Mouse (Mus musculus) CH12.LX (cell line): ENCODE results near the gene Sipa1l3. TPM values are rescaled to one million over a fixed set of nuclear protein-coding genes. Genes with fewer than 3 reads are reported as not detected.

Experiments used
- DNase-seq: peaks from one replicate; pipeline ENCODE4 v3.0.0-alpha.2; 2013; ENCODE audit errors: extremely low read depth
- H3K27ac ChIP-seq: 2 replicates; pipeline ENCODE4 v1.5.1; 2012; ENCODE audit warnings: low read depth, mild to moderate bottlenecking, control low read depth, moderate library complexity; ENCODE audit not compliant: insufficient read depth
- H3K27me3 ChIP-seq: replicated peaks from 2 replicates; pipeline ENCODE3; 2012; ENCODE audit warnings: inconsistent platforms
- H3K36me3 ChIP-seq, 2 experiments: replicated peaks in 1 of 2; 2 replicates each; pipeline versions ENCODE3 to v1.6.1; 2012; ENCODE audit warnings: inconsistent platforms in 1 of 2, low read length in 1 of 2, mild to moderate bottlenecking in 1 of 2, mixed read lengths in 1 of 2, moderate library complexity in 1 of 2; ENCODE audit not compliant: control insufficient read depth in 1 of 2, insufficient read depth in 1 of 2
- H3K4me1 ChIP-seq, 2 experiments: 2 replicates each; pipeline ENCODE4 v1.6.1; 2012; ENCODE audit warnings: inconsistent platforms in 1 of 2, moderate library complexity in 1 of 2; ENCODE audit not compliant: insufficient read depth in 2 of 2, control insufficient read depth in 1 of 2
- H3K4me2 ChIP-seq: 2 replicates; pipeline ENCODE4 v1.6.1; 2012; ENCODE audit warnings: low read depth, mild to moderate bottlenecking, control low read depth; ENCODE audit not compliant: poor library complexity, insufficient read depth, severe bottlenecking
- H3K4me3 ChIP-seq, 3 experiments: fragments of 150-350 bp in 1 of 3; sonication (generic) in 1 of 3; replicated peaks in 1 of 3; 2 replicates each; pipeline versions ENCODE3 to v1.5.1; 2011 to 2012; ENCODE audit warnings: low read depth in 2 of 3, low read length in 2 of 3, mild to moderate bottlenecking in 2 of 3, moderate library complexity in 2 of 3, control low read depth in 1 of 3, improper control_type of control experiment in 1 of 3, inconsistent platforms in 1 of 3, mixed read lengths in 1 of 3; ENCODE audit not compliant: poor library complexity in 1 of 3
- H3K79me2 ChIP-seq: replicated peaks from 2 replicates; pipeline ENCODE4 v1.6.1; 2012; ENCODE audit warnings: mild to moderate bottlenecking, moderate library complexity; ENCODE audit not compliant: control insufficient read depth, poor library complexity, insufficient read depth, severe bottlenecking; ENCODE audit errors: extremely low read depth
- H3K9ac ChIP-seq: 2 replicates; pipeline ENCODE4 v1.6.1; 2012; ENCODE audit warnings: low read depth, mild to moderate bottlenecking, control low read depth, moderate library complexity; ENCODE audit not compliant: insufficient read depth
- H3K9me3 ChIP-seq: replicated peaks from 2 replicates; pipeline ENCODE3; 2012; ENCODE audit warnings: low read length, inconsistent platforms, mixed read lengths
- BHLHE40 ChIP-seq: IDR thresholded peaks from 2 replicates; pipeline ENCODE4 v1.6.1; 2011; ENCODE audit warnings: mild to moderate bottlenecking, low read depth, low read length, improper control_type of control experiment
- CHD1 ChIP-seq: IDR thresholded peaks from 2 replicates; pipeline ENCODE4 v1.6.1; 2012; ENCODE audit warnings: low read depth, low read length, improper control_type of control experiment, inconsistent platforms
- EP300 ChIP-seq: IDR thresholded peaks from 2 replicates; pipeline ENCODE4 v1.6.1; 2011; ENCODE audit warnings: low read length, improper control_type of control experiment
- GABPA ChIP-seq: IDR thresholded peaks from 2 replicates; pipeline ENCODE4 v1.6.1; 2012; ENCODE audit warnings: low read depth, low read length, improper control_type of control experiment, inconsistent platforms; ENCODE audit not compliant: insufficient replicate concordance
- HCFC1 ChIP-seq: IDR thresholded peaks from 2 replicates; pipeline ENCODE4 v1.6.1; 2012; ENCODE audit warnings: low read depth, mild to moderate bottlenecking, inconsistent platforms, low read length, improper control_type of control experiment
- KAT2A ChIP-seq: IDR thresholded peaks from 2 replicates; pipeline ENCODE4 v1.6.1; 2012; ENCODE audit warnings: low read length, improper control_type of control experiment, inconsistent platforms; ENCODE audit not compliant: insufficient replicate concordance
- MAX ChIP-seq: IDR thresholded peaks from 2 replicates; pipeline ENCODE4 v1.6.1; 2011; ENCODE audit warnings: low read length, improper control_type of control experiment
- MXI1 ChIP-seq: IDR thresholded peaks from 2 replicates; pipeline ENCODE4 v1.6.1; 2011; ENCODE audit warnings: mild to moderate bottlenecking, low read depth, low read length, improper control_type of control experiment
- NELFE ChIP-seq: IDR thresholded peaks from 2 replicates; pipeline ENCODE4 v1.6.1; 2011; ENCODE audit warnings: low read depth, low read length, improper control_type of control experiment
- NRF1 ChIP-seq: IDR thresholded peaks from 2 replicates; pipeline ENCODE4 v1.6.1; 2014; ENCODE audit warnings: low read depth, mild to moderate bottlenecking, inconsistent platforms, low read length, improper control_type of control experiment, moderate library complexity
- PAX5 ChIP-seq: IDR thresholded peaks from 2 replicates; pipeline ENCODE4 v1.6.1; 2012; ENCODE audit warnings: low read length, inconsistent platforms, mixed read lengths
- RAD21 ChIP-seq: IDR thresholded peaks from 2 replicates; pipeline ENCODE4 v1.6.1; 2011; ENCODE audit warnings: low read depth, mild to moderate bottlenecking, low read length, improper control_type of control experiment, moderate library complexity
- RCOR1 ChIP-seq: conservative IDR thresholded peaks from 2 replicates; pipeline ENCODE4 v1.6.1; 2012; ENCODE audit warnings: low read depth, mild to moderate bottlenecking, inconsistent platforms, low read length, improper control_type of control experiment
- TBP ChIP-seq: conservative IDR thresholded peaks from 2 replicates; pipeline ENCODE4 v1.6.1; 2011; ENCODE audit warnings: low read depth, low read length, improper control_type of control experiment
- ZKSCAN1 ChIP-seq: IDR thresholded peaks from 2 replicates; pipeline ENCODE4 v1.6.1; 2012; ENCODE audit warnings: low read depth, inconsistent platforms, low read length, improper control_type of control experiment, borderline replicate concordance
- ZMIZ1 ChIP-seq: IDR thresholded peaks from 2 replicates; pipeline ENCODE4 v1.6.1; 2012; ENCODE audit warnings: low read depth, mild to moderate bottlenecking, inconsistent platforms, low read length, improper control_type of control experiment
- ZNF384 ChIP-seq: IDR thresholded peaks from 2 replicates; pipeline ENCODE4 v1.6.1; 2012; ENCODE audit warnings: low read depth, low read length, improper control_type of control experiment, inconsistent platforms
- dilution Hi-C: fragments of 300-500 bp; cut with MboI; formaldehyde crosslinking; loops from 2 replicates; pipeline ENCODE4 v1.14.3; 2020; ENCODE audit warnings: low sequenced_read_pairs; ENCODE audit not compliant: extremely low pct_unique_long_range_greater_than_20kb, extremely low pct_ligation_motif_present
- in situ Hi-C: fragments of 300-500 bp; cut with MboI; formaldehyde crosslinking; loops from 3 replicates; pipeline ENCODE4 v1.14.3; 2019; ENCODE audit warnings: low sequenced_read_pairs, low pct_ligation_motif_present, low pct_unique_long_range_greater_than_20kb, mixed read lengths
- polyA plus RNA-seq: library from polyadenylated mRNA; unstranded; fragments of >175 nt; gene quantifications from 2 replicates; pipeline ENCODE4 v1.2.1, GENCODE M21; 2012; ENCODE audit warnings: low read depth; ENCODE audit not compliant: insufficient read length
- total RNA-seq, 2 experiments: library from RNA; depleted of rRNA; stranded (reverse); fragments of 300-350 nt in 1 of 2; fragments of >200 nt in 1 of 2; gene quantifications; 2 replicates each; pipeline ENCODE4 v1.2.3; 2012 to 2014

Sipa1l3 gene
- total and polyA plus RNA-seq, 3 experiments, result 1.6 to 8.8 (median 5.9) TPM

DNA sequence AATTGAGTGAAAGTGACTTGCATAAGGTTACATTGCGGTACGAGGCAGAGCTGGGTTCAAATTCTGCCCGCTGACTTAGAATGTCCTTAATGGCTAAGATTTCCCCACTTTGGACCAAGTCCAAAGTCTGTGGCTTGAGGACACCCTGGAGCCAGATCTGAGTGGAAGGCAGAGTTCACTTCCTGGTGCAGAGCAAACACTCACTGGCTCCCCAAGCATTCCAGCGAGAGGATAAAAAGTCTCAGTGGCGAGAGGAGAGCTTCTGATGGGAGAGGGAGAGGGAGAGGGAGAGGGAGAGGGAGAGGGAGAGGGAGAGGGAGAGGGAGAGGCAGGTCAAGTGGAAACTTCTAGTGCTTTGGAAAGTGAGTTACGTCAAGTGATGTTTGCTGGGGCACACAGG lies 100.2 kb downstream of the Sipa1l3 start:
- H3K4me2 ChIP-seq, result no peak overlapping the region
- no peaks in the 10 kb centered on the region for H3K9me3 ChIP-seq
- no peak for TF ChIP-seq TBP
- H3K27ac ChIP-seq, result no peak overlapping the region
- H3K27me3 ChIP-seq, result no peaks in the 10 kb centered on the region
- no peak for DNase-seq
- peaks cover 0 to 19% of the 10 kb centered on the region in 2 experiments; a peak in 3 of 4 replicates for H3K4me1 ChIP-seq
- no peak overlapping the region for H3K4me3 ChIP-seq
- H3K9ac ChIP-seq, result no peak overlapping the region
- dilution Hi-C loops (no loop called here), in situ Hi-C loops (no loop called here)
- no peaks in the 10 kb centered on the region for H3K36me3 ChIP-seq
- H3K79me2 ChIP-seq, result no peaks in the 10 kb centered on the region

DNA sequence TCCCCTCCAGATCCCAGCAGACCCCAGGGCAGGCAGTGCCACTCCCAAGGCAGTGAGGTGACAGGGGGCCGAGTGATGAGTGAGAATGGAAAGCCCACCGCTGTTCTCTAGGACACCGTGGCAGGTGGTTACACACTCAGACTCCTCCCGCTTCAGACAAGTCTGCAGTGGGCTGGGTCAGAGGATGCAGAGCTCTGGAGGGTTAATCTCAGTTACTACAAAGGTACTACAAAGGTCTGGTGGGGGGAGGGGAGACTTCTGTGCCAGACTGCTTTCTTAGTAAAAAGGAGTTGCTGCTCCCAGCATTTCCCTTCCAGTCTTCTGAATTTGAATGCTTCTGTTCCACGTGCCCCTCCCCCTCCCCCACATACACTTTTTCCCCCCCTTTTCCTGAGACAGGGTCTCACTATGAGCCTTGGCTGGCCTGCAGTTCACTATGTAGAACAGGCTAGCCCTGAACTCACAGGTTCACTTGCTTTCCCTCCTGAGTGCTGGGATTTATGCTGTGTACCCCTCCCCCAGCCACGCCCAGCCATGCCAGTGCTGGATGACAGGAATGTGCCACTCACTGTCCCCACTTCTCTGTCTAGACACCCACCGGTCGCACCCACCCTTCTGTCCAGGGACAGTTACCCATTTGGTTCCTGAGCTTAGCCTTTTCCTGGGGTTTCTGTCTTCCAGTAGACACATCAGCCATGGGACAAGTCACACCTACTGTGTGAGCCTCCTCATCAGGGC lies 100.9 kb downstream of the Sipa1l3 start:
- dilution Hi-C loops, result no loop called here
- Histone ChIP-seq H3K4me3 (no peak overlapping the region), H3K4me1 (peaks cover 0 to 19% of the 10 kb centered on the region in 2 experiments; a peak in 3 of 4 replicates), H3K27me3 (no peaks in the 10 kb centered on the region), H3K9me3 (no peaks in the 10 kb centered on the region), H3K4me2 (no peak overlapping the region), H3K79me2 (no peaks in the 10 kb centered on the region), H3K27ac (no peak overlapping the region), H3K9ac (no peak overlapping the region), H3K36me3 (no peaks in the 10 kb centered on the region)
- no peak for DNase-seq
- TF ChIP-seq PAX5, result no peak
- TF ChIP-seq EP300, result no peak
- no peak for TF ChIP-seq ZKSCAN1
- TF ChIP-seq ZMIZ1, result no peak
- TF ChIP-seq CHD1, result no peak
- in situ Hi-C loops, result no loop called here

DNA sequence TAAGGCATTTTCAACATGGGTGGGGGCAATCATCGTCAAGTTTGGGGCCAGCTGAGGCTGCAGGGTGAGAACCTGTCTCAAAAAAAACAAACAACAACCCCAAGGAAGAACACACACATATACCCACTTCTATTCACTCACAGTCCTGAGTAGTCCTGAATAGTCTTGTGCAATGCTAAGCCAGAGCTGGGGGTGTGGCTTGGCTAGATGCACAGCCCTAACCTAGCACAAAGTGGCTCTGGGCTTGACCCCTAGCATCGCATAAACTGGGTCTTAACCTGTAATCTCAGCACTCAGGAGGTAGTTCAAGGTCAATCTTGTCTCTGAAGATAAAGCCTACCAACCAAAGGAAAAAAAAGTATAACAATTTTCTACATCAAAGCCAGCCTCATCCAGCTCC lies 101.5 kb downstream of the Sipa1l3 start:
- DNase-seq, result no peak
- Histone ChIP-seq H3K27me3 (no peaks in the 10 kb centered on the region), H3K4me1 (peaks cover 0 to 19% of the 10 kb centered on the region in 2 experiments; a peak in 3 of 4 replicates), H3K36me3 (no peaks in the 10 kb centered on the region), H3K4me3 (no peak overlapping the region), H3K9me3 (no peaks in the 10 kb centered on the region)
- in situ Hi-C loops, result no loop called here
- no peak for TF ChIP-seq HCFC1
- no peak for TF ChIP-seq RAD21
- TF ChIP-seq KAT2A, result no peak
- TF ChIP-seq ZNF384, result no peak
- no peak for TF ChIP-seq ZMIZ1
- TF ChIP-seq NRF1, result no peak
- TF ChIP-seq RCOR1, result no peak
- no peak for TF ChIP-seq NELFE
- TF ChIP-seq BHLHE40, result no peak
- no peak for TF ChIP-seq MXI1
- no peak for TF ChIP-seq GABPA
- TF ChIP-seq ZKSCAN1, result no peak
- TF ChIP-seq MAX, result no peak
- TF ChIP-seq, all 38 proteins: peak for 0
- Histone ChIP-seq H3K4me2 (no peak overlapping the region), H3K27ac (no peak overlapping the region), H3K79me2 (no peaks in the 10 kb centered on the region), H3K9ac (no peak overlapping the region)
- dilution Hi-C loops, result no loop called here
